In the genomic region with DNA sequence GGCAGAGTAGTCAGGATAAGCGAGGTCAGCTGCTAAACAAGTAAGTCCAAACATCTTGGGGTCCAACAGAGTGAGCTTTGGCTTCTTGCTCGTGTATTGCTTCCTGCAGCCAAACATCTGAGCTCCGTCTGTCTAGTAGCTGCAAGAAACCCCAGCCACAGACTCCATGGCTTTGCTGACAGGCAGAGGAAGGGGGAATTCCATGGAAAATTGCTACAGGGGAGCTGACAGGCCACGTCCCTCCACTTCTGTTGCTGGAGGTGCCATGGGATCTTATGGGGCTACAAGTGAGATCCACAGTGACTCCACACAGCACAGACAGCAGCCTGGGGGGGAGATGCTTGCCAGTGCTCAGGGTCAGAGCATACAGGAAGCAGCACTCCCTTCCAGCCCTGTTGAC, we compare ENCODE assay signal across 21 mouse cellular contexts.
DNase-seq lines count a peak whose midpoint lies in the region; ATAC-seq lines count a peak whose summit lies in the region.
"Had no signal": no experiment of that assay in that cellular context is flagged by ENCODE, and none has a peak within 500 bp of the region (broad histone marks: within the 10 kb centered on the region; RNA-seq: fewer than 3 reads in every experiment).

No protein-coding gene starts in this region.

- no peak overlapping the region for H3K27ac ChIP-seq in heart, embryonic 10.5 days
- no peak overlapping the region for H3K27ac ChIP-seq in heart, embryonic 16.5 days (ENCODE audit: low read length)
- H3K27ac ChIP-seq: embryonic facial prominence, embryonic 12.5 days; embryonic facial prominence, embryonic 15.5 days; forebrain, embryonic 10.5 days; forebrain, embryonic 12.5 days had no signal

- no peak overlapping the region for H3K4me3 ChIP-seq in heart, embryonic 10.5 days
- H3K4me3 ChIP-seq in heart, embryonic 16.5 days (ENCODE audit: low read length), result no peak overlapping the region
- H3K4me3 ChIP-seq: embryonic facial prominence, embryonic 12.5 days; embryonic facial prominence, embryonic 15.5 days; erythroblast, embryonic 14.5 days; forebrain, embryonic 10.5 days; forebrain, embryonic 12.5 days had no signal

- no peaks in the 10 kb centered on the region for H3K9me3 ChIP-seq in heart, embryonic 10.5 days
- H3K9me3 ChIP-seq in heart, embryonic 16.5 days (replicated peaks; ENCODE audit: control insufficient read depth, low read length), result no peaks in the 10 kb centered on the region
- H3K9me3 ChIP-seq: embryonic facial prominence, embryonic 12.5 days; embryonic facial prominence, embryonic 15.5 days; forebrain, embryonic 10.5 days; forebrain, embryonic 12.5 days had no signal

- ATAC-seq in heart, embryonic 16.5 days (replicated peaks; ENCODE audit: extremely low read depth, insufficient read depth, low FRiP score), result peak; percentile 14; the same call in 1 of the 2 replicates
- ATAC-seq: forebrain, embryonic 14.5 days; forebrain, embryonic 16.5 days had no signal

- peak; percentile 70 for DNase-seq in heart, adult 11 months
- no peak for DNase-seq in heart, embryonic 10.5 days (ENCODE audit: low spot score)
- no peak for DNase-seq in heart, postnatal 36 days
- DNase-seq: adrenal gland, adult 2 months; adrenal gland, postnatal 10 days; adrenal gland, postnatal 25 days; cerebellum, adult 11 months; cerebellum, adult 18-20 months; cerebellum, adult 8-10 months; cerebellum, adult 9-11 months; cerebellum, postnatal 14 days; cerebellum, postnatal 36 days; embryo, embryonic 11 days had no signal

- H3K36me3 ChIP-seq in heart, embryonic 10.5 days, result no peaks in the 10 kb centered on the region
- no peaks in the 10 kb centered on the region for H3K36me3 ChIP-seq in heart, embryonic 16.5 days (ENCODE audit: control insufficient read depth, insufficient read depth)
- H3K36me3 ChIP-seq: embryonic facial prominence, embryonic 12.5 days; embryonic facial prominence, embryonic 15.5 days; forebrain, embryonic 10.5 days; forebrain, embryonic 12.5 days had no signal

- peaks cover 23% of the 10 kb centered on the region for H3K4me1 ChIP-seq in heart, embryonic 10.5 days
- H3K4me1 ChIP-seq in heart, embryonic 16.5 days (ENCODE audit: control insufficient read depth, insufficient read depth, low read length), result peaks cover 5% of the 10 kb centered on the region
- H3K4me1 ChIP-seq: forebrain, embryonic 10.5 days; forebrain, embryonic 12.5 days had no signal

- H3K4me2 ChIP-seq in heart, embryonic 16.5 days (ENCODE audit: low read depth, low read length), result no peak overlapping the region
- H3K4me2 ChIP-seq: embryonic facial prominence, embryonic 12.5 days; embryonic facial prominence, embryonic 15.5 days; forebrain, embryonic 12.5 days had no signal

- 60% methylated on average over 4 of the region's 4 CpGs for WGBS in heart, embryonic 10.5 days
- 54% methylated on average over 4 of the region's 4 CpGs for WGBS in heart, embryonic 16.5 days

- intact Hi-C loops in heart, postnatal 36 days (cut with DNase I), result no loop called here

- no peaks in the 10 kb centered on the region for H3K27me3 ChIP-seq in heart, embryonic 10.5 days (ENCODE audit: insufficient read depth, poor library complexity, severe bottlenecking)
- no peaks in the 10 kb centered on the region for H3K27me3 ChIP-seq in heart, embryonic 16.5 days (ENCODE audit: control insufficient read depth, insufficient read depth, low read length)
- H3K27me3 ChIP-seq: embryonic facial prominence, embryonic 12.5 days; embryonic facial prominence, embryonic 15.5 days; forebrain, embryonic 12.5 days had no signal

- no peak overlapping the region for H3K9ac ChIP-seq in heart, embryonic 16.5 days (ENCODE audit: low read length)
- H3K9ac ChIP-seq: embryonic facial prominence, embryonic 12.5 days; embryonic facial prominence, embryonic 15.5 days; forebrain, embryonic 12.5 days had no signal
